Mouse (Mus musculus): ENCODE results near the gene Plvap.

Gene Plvap

GRCm38 (mm10) chr8:71525226-71526050 is 13.9 kb upstream of the Plvap start, which contains the start of gene Ccdc194:
Gene Ccdc194 (minus strand): TSS chr8:71525711.
- DNase-seq = no peak

- peak; percentile 95 to 96 for DNase-seq
These were observed 10.1 kb upstream of the Plvap start for GRCm38 (mm10) chr8:71521634-71522033.

- peak; percentile 75 to 79 for DNase-seq
These were observed 7.7 kb upstream of the Plvap start for GRCm38 (mm10) chr8:71519037-71519825.

- no peak for DNase-seq
These were observed 5.2 kb upstream of the Plvap start for GRCm38 (mm10) chr8:71516786-71517185.

- DNase-seq = no peak
These were observed 3.5 kb upstream of the Plvap start for GRCm38 (mm10) chr8:71515043-71515442.

- DNase-seq = no peak
These were observed 1.6 kb upstream of the Plvap start for GRCm38 (mm10) chr8:71513018-71513754.

GRCm38 (mm10) chr8:71509316-71509715 is 2.2 kb downstream of the Plvap start:
- no peak for DNase-seq

GRCm38 (mm10) chr8:71507589-71508104 is 3.9 kb downstream of the Plvap start:
- DNase-seq = peak; percentile 79 to 84

- peak; percentile 72 to 82 for DNase-seq
These were observed 5.6 kb downstream of the Plvap start for GRCm38 (mm10) chr8:71505979-71506378.

GRCm38 (mm10) chr8:71505326-71505725 is 6.2 kb downstream of the Plvap start:
- DNase-seq = peak in 1 of 2 experiments; percentile 5

GRCm38 (mm10) chr8:71504349-71504748 is 7.2 kb downstream of the Plvap start:
- no peak for DNase-seq

GRCm38 (mm10) chr8:71498816-71499690 is 12.5 kb downstream of the Plvap start:
- no peak for DNase-seq

- DNase-seq = peak in 1 of 2 experiments; percentile 13
These were observed 13.6 kb downstream of the Plvap start for GRCm38 (mm10) chr8:71497881-71498501.

GRCm38 (mm10) chr8:71497077-71497645 is 14.4 kb downstream of the Plvap start:
- DNase-seq = peak in 1 of 2 experiments; percentile 3

GRCm38 (mm10) chr8:71496481-71496880 is 15.1 kb downstream of the Plvap start:
- DNase-seq = peak; percentile 76 to 80

- no peak for DNase-seq
These were observed 15.7 kb downstream of the Plvap start for GRCm38 (mm10) chr8:71495811-71496210.

- DNase-seq = peak; percentile 94 to 95
These were observed 16.5 kb downstream of the Plvap start for GRCm38 (mm10) chr8:71495039-71495438.

- peak; percentile 91 for DNase-seq
These were observed 23.1 kb downstream of the Plvap start for GRCm38 (mm10) chr8:71488454-71488853.

GRCm38 (mm10) chr8:71487691-71488445 is 23.7 kb downstream of the Plvap start, which contains the start of gene Gtpbp3:
Gene Gtpbp3 (plus strand): TSS chr8:71488103.
- peak; percentile 85 to 86 for DNase-seq

- no peak for DNase-seq
These were observed 25.4 kb downstream of the Plvap start for GRCm38 (mm10) chr8:71486136-71486529.

Measured in cerebellum, postnatal 10 days (tissue).